Mouse (Mus musculus) thymus, adult 2 months (tissue): Measurements from ENCODE around the gene Prps2. TPM values are rescaled to one million over a fixed set of nuclear protein-coding genes. Genes with fewer than 3 reads are reported as not detected.
"Not testable (repeated sequence)": the region's sequence is repeated elsewhere in the genome, so short reads cannot be mapped to it uniquely, and the experiment has no call there.

Experiments used
- DNase-seq: peaks from one replicate; pipeline ENCODE4 v3.0.0; 2021
- H3K27ac ChIP-seq: fragments of 200-500 bp; 2 replicates; pipeline ENCODE4 v1.5.1; 2012; ENCODE audit warnings: low read length, control low read depth; ENCODE audit not compliant: control insufficient read depth, insufficient read depth
- H3K27me3 ChIP-seq: fragments of 200-500 bp; 2 replicates; pipeline ENCODE4 v1.6.1; 2012; ENCODE audit warnings: mild to moderate bottlenecking, low read length, moderate library complexity, mixed read lengths; ENCODE audit not compliant: control insufficient read depth, insufficient read depth
- H3K36me3 ChIP-seq: fragments of 200-500 bp; 2 replicates; pipeline ENCODE4 v1.6.1; 2012; ENCODE audit warnings: mild to moderate bottlenecking, low read length, moderate library complexity; ENCODE audit not compliant: control insufficient read depth, insufficient read depth
- H3K4me1 ChIP-seq: fragments of 200-500 bp; replicated peaks from 2 replicates; pipeline ENCODE4 v1.6.1; 2012; ENCODE audit warnings: low read length; ENCODE audit not compliant: control insufficient read depth, insufficient read depth
- H3K4me3 ChIP-seq: fragments of 200-500 bp; 2 replicates; pipeline ENCODE4 v1.5.1; 2012; ENCODE audit warnings: mild to moderate bottlenecking, low read length, control low read depth, moderate library complexity; ENCODE audit not compliant: control insufficient read depth, insufficient read depth
- CTCF ChIP-seq: fragments of 200-500 bp; IDR thresholded peaks from 2 replicates; pipeline ENCODE4 v1.5.1; 2012; ENCODE audit warnings: mild to moderate bottlenecking, control low read depth, low read length, moderate library complexity, borderline replicate concordance; ENCODE audit not compliant: control insufficient read depth, poor library complexity, insufficient read depth; ENCODE audit errors: extremely low read depth
- POLR2A ChIP-seq: fragments of 200-500 bp; IDR thresholded peaks from 2 replicates; pipeline ENCODE4 v1.6.1; 2012; ENCODE audit warnings: mild to moderate bottlenecking, low read length, control low read depth, moderate library complexity; ENCODE audit not compliant: control insufficient read depth, poor library complexity, insufficient read depth; ENCODE audit errors: extremely low read depth
- WGBS: fragments of 180-500 bp; shearing (Covaris S2); methylation state at CpG from one replicate; pipeline ENCODE4 v1.1.7; 2018; 5-methylcytosine and 5-hydroxymethylcytosine counted together
- polyA plus RNA-seq: library from polyadenylated mRNA; depleted of rRNA; stranded (reverse); fragments of >200 nt; gene quantifications from 2 replicates; pipeline ENCODE4 v1.2.3, GENCODE M21; 2012; rRNA removed

Prps2 gene
- polyA plus RNA-seq, 1 experiment = 141 TPM

DNA sequence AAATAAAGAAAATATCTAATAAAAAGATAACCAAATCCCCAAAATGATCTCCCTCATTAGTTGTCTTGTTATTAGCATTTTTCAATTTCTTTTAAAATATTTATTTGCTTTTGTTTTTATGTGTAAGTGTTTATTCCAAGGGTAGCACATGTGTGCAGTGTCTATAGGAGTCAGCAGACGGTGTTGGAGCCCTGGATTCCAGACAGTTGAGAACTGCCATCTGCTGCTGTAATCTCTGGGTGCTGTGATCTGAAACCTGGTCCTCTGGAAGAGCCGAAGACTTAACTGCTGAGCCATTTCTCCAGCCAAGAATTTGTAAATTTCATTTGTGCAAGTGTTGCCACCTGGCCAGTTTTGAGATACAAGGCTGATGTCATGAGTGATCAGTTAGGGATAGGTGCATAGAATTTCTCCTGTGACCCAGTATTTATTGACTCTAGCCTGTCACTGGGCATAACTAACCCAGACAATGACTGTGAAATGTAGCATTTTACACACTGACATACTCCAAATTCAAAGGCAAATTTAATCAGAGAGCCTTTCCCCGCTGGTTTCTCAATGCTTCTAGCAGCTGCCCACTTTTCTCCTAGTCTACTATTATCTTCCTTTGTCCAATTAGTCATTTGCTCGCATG lies 67.3 kb downstream of the Prps2 start:
- TF ChIP-seq CTCF (no peak), POLR2A (no peak)
- WGBS = 85% methylated on average over 4 of the region's 4 CpGs
- Histone ChIP-seq H3K4me1 (no peaks in the 10 kb centered on the region), H3K27me3 (no peaks in the 10 kb centered on the region), H3K36me3 (no peaks in the 10 kb centered on the region), H3K4me3 (no peak overlapping the region), H3K27ac (no peak overlapping the region)
- no peak for DNase-seq

DNA sequence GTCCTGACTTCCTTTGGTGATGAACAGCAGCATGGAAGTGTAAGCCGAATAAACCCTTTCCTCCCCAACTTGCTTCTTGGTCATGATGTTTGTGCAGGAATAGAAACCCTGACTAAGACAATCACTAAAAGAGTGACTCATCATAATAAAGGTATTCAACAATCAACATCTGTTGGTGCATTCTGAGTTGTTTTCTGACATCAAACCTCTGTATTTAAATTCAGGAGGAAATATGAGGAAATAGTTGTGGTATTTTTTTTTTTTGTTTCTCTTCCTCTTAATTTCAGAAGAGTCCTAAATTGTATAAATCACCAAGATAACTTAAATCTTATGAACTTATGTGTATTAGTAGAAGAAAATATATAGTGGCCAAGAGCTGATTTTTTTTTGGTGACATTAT lies 80.5 kb downstream of the Prps2 start:
- H3K27ac ChIP-seq, DNase-seq, H3K36me3 ChIP-seq, H3K27me3 ChIP-seq, H3K4me3 ChIP-seq, H3K4me1 ChIP-seq: not testable (repeated sequence)
- WGBS = 89% methylated on average over 1 of the region's 1 CpGs

Other genes with a start within 250 kb of the Prps2 start
- gene Tmsb4x, start 173.4 kb downstream of the Prps2 start, polyA plus RNA-seq = 442 and 583 TPM in 2 replicates
- gene Tlr8, start 118.4 kb downstream of the Prps2 start, polyA plus RNA-seq = 1.1 and 1.6 TPM in 2 replicates
- 1.8 and 2.5 TPM in 2 replicates for gene Tlr7, start 52.2 kb downstream of the Prps2 start, polyA plus RNA-seq